Mouse (Mus musculus) lung, postnatal 14 days (tissue): Measurements from ENCODE around the gene Sdf2l1.
A peak's percentile ranks its signal among the peaks of the same experiment; 100 is the strongest.

Experiments
- DNase-seq: peaks from one replicate; pipeline ENCODE4 v3.0.0; 2021

The Sdf2l1 gene

GRCm38 (mm10) chr16:17121569-17121968, 10.6 kb downstream of the Sdf2l1 start:
- no peak for DNase-seq

GRCm38 (mm10) chr16:17117309-17117799, 14.8 kb downstream of the Sdf2l1 start:
- DNase-seq: no peak

- DNase-seq: peak; percentile 67
Measured at GRCm38 (mm10) chr16:17110771-17111743, 21.1 kb downstream of the Sdf2l1 start, which contains the start of gene Ppil2. TSS of gene Ppil2 (minus strand) at chr16:17111257.

GRCm38 (mm10) chr16:17104600-17104999, 27.6 kb downstream of the Sdf2l1 start:
- DNase-seq: no peak

GRCm38 (mm10) chr16:17102630-17103220, 29.5 kb downstream of the Sdf2l1 start:
- peak; percentile 23 for DNase-seq

GRCm38 (mm10) chr16:17096938-17097337, 35.2 kb downstream of the Sdf2l1 start:
- DNase-seq: no peak

- DNase-seq: no peak
Measured at GRCm38 (mm10) chr16:17088346-17088745, 43.8 kb downstream of the Sdf2l1 start.

GRCm38 (mm10) chr16:17086669-17087193, 45.5 kb downstream of the Sdf2l1 start:
- DNase-seq: no peak

- no peak for DNase-seq
Measured at GRCm38 (mm10) chr16:17086241-17086640, 45.9 kb downstream of the Sdf2l1 start.

GRCm38 (mm10) chr16:17085636-17086035, 46.5 kb downstream of the Sdf2l1 start:
- no peak for DNase-seq

- peak; percentile 56 for DNase-seq
Measured at GRCm38 (mm10) chr16:17082121-17082792, 49.9 kb downstream of the Sdf2l1 start.
